Mouse (Mus musculus) MEL (cell line): ENCODE data around the gene Mcu.

Source experiments
- CHD2 ChIP-seq: IDR thresholded peaks from 2 replicates; pipeline ENCODE4 v1.6.1; 2011; ENCODE audit warnings: low read length, improper control_type of control experiment
- CTCF ChIP-seq, 3 experiments: IDR thresholded peaks in 2 of 3; conservative IDR thresholded peaks in 1 of 3; 2 replicates each; pipeline ENCODE4 v1.5.1; 2011 to 2012; ENCODE audit warnings: low read length in 3 of 3, low read depth in 2 of 3, mild to moderate bottlenecking in 2 of 3, improper control_type of control experiment in 1 of 3, inconsistent platforms in 1 of 3, mixed read lengths in 1 of 3, moderate library complexity in 1 of 3; ENCODE audit not compliant: control insufficient read depth in 1 of 3, insufficient read depth in 1 of 3, poor library complexity in 1 of 3, severe bottlenecking in 1 of 3
- EP300 ChIP-seq, 2 experiments: IDR thresholded peaks; 2 replicates each; pipeline ENCODE4 v1.6.1; 2011; ENCODE audit warnings: improper control_type of control experiment in 2 of 2, low read length in 2 of 2, low read depth in 1 of 2, mild to moderate bottlenecking in 1 of 2
- GATA1 ChIP-seq: IDR thresholded peaks from 2 replicates; pipeline ENCODE4 v1.6.1; 2011; ENCODE audit warnings: low read depth, low read length, improper control_type of control experiment
- MAFK ChIP-seq: IDR thresholded peaks from 2 replicates; pipeline ENCODE4 v1.6.1; 2011; ENCODE audit warnings: low read depth, mild to moderate bottlenecking, low read length, improper control_type of control experiment, borderline replicate concordance
- MAX ChIP-seq: IDR thresholded peaks from 2 replicates; pipeline ENCODE4 v1.6.1; 2011; ENCODE audit warnings: low read length, improper control_type of control experiment
- POLR2A ChIP-seq, 2 experiments: IDR thresholded peaks; 2 replicates each; pipeline ENCODE4 v1.6.1; 2011 to 2012; ENCODE audit warnings: low read length in 2 of 2, mild to moderate bottlenecking in 2 of 2, control low read depth in 1 of 2, improper control_type of control experiment in 1 of 2, low read depth in 1 of 2, moderate library complexity in 1 of 2; ENCODE audit not compliant: control insufficient read depth in 1 of 2, insufficient read depth in 1 of 2, poor library complexity in 1 of 2
- TAL1 ChIP-seq: IDR thresholded peaks from 2 replicates; pipeline ENCODE4 v1.6.1; 2012; ENCODE audit warnings: mild to moderate bottlenecking, inconsistent platforms, low read length, moderate library complexity, mixed read lengths
- ZNF384 ChIP-seq: IDR thresholded peaks from 2 replicates; pipeline ENCODE4 v1.6.1; 2012; ENCODE audit warnings: low read depth, mild to moderate bottlenecking, inconsistent platforms, low read length, improper control_type of control experiment

DNA sequence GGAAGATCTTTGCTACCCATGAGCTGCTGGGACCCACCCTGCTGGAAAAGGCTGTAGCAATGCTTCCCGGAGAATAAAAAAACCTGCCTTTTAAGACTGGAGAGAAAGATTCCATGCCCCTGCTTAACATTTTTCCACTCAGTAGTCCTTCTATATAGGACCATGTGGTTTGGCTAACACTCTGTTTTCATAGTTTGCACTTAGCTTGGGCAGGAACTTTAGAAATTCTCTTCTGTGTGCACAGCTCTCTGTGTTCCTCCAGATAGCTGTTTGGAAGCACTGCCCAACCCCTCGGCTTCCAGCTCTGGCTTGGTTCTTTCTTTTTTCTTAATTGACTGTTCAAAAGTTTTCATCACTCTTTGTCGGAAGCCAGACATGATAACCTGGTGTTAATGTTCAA is 199.9 kb downstream of the Mcu start:
- no peak for TF ChIP-seq ZNF384
- TF ChIP-seq GATA1: no peak
- no peak for TF ChIP-seq MAFK
- TF ChIP-seq CTCF (IDR thresholded peaks at IDR 0.05 in 2 of 3, conservative IDR thresholded peaks at IDR 0.05 in 1 of 3; ENCODE audit: control insufficient read depth in 1 of 3, insufficient read depth in 1 of 3, low read depth in 2 of 3, low read length in 3 of 3, poor library complexity in 1 of 3, severe bottlenecking in 1 of 3): no peak
- TF ChIP-seq POLR2A (IDR thresholded peaks at IDR 0.05; ENCODE audit: control insufficient read depth in 1 of 2, insufficient read depth in 1 of 2, low read depth in 1 of 2, low read length in 2 of 2, poor library complexity in 1 of 2): no peak
- TF ChIP-seq CHD2: no peak
- TF ChIP-seq TAL1: no peak
- no peak for TF ChIP-seq MAX
- TF ChIP-seq EP300 (IDR thresholded peaks at IDR 0.05; ENCODE audit: low read depth in 1 of 2, low read length in 2 of 2): no peak
